Mouse (Mus musculus) heart, embryonic 11.5 days (tissue): ENCODE results near the gene Mlip. TPM values are rescaled to one million over a fixed set of nuclear protein-coding genes. Genes with fewer than 3 reads are reported as not detected.

ENCODE experiments used
- ATAC-seq: fragments of 200-750 bp; cut with Nextera tagmentation; replicated peaks from 2 replicates; pipeline ENCODE4 v1.8.0; 2017; ENCODE audit warnings: moderate library complexity; ENCODE audit not compliant: insufficient number of reproducible peaks, low FRiP score, low TSS enrichment
- H3K27ac ChIP-seq: fragments of 300-500 bp; sonication (generic); 2 replicates; pipeline ENCODE4 v1.5.1; 2014; ENCODE audit warnings: mild to moderate bottlenecking, low read depth, low read length
- H3K27me3 ChIP-seq: fragments of 300-500 bp; sonication (generic); 2 replicates; pipeline ENCODE4 v1.6.1; 2014; ENCODE audit warnings: mild to moderate bottlenecking, low read length, mixed read lengths; ENCODE audit not compliant: control insufficient read depth, insufficient read depth
- H3K36me3 ChIP-seq: fragments of 300-500 bp; sonication (generic); 2 replicates; pipeline ENCODE4 v1.6.1; 2014; ENCODE audit warnings: mild to moderate bottlenecking, low read length, moderate library complexity, mixed read lengths; ENCODE audit not compliant: control insufficient read depth, insufficient read depth
- H3K4me1 ChIP-seq: fragments of 300-500 bp; sonication (generic); 2 replicates; pipeline ENCODE4 v1.6.1; 2014; ENCODE audit warnings: low read length; ENCODE audit not compliant: control insufficient read depth, insufficient read depth
- H3K4me2 ChIP-seq: fragments of 300-500 bp; sonication (generic); 2 replicates; pipeline ENCODE4 v1.6.1; 2014; ENCODE audit warnings: mild to moderate bottlenecking, moderate library complexity
- H3K4me3 ChIP-seq: fragments of 300-500 bp; sonication (generic); 2 replicates; pipeline ENCODE4 v1.5.1; 2014; ENCODE audit warnings: low read depth, low read length
- H3K9ac ChIP-seq: fragments of 300-500 bp; sonication (generic); 2 replicates; pipeline ENCODE4 v1.6.1; 2014; ENCODE audit warnings: mild to moderate bottlenecking, low read depth, low read length, moderate library complexity
- H3K9me3 ChIP-seq: fragments of 300-500 bp; sonication (generic); replicated peaks from 2 replicates; pipeline ENCODE4 v1.6.1; 2016; ENCODE audit warnings: low read length; ENCODE audit not compliant: control insufficient read depth
- WGBS: fragments of 180-500 bp; shearing (Covaris S2); extraction: QIAGEN DNeasy Blood & Tissue Kit; methylation state at CpG from one replicate; pipeline ENCODE4 v1.1.7; 2014; ENCODE audit not compliant: insufficient replicate concordance; 5-methylcytosine and 5-hydroxymethylcytosine counted together
- polyA plus RNA-seq: library from polyadenylated mRNA; unstranded; fragments of >200 nt; fragmentation: Nextera tagmentation; extraction: Ambion mirVana; gene quantifications from 2 replicates; pipeline ENCODE4 v1.2.1, GENCODE M21; 2014

Gene Mlip
- polyA plus RNA-seq, 1 experiment from 2014 or later: 78.5 TPM

GRCm38 (mm10) chr9:77279371-77279770 lies 73.4 kb downstream of the Mlip start:
- no peaks in the 10 kb centered on the region for H3K9me3 ChIP-seq
- H3K36me3 ChIP-seq: no peaks in the 10 kb centered on the region
- H3K4me1 ChIP-seq: peaks cover 20% of the 10 kb centered on the region
- no peak overlapping the region for H3K4me2 ChIP-seq
- WGBS: 64% methylated on average over 5 of the region's 5 CpGs
- H3K27me3 ChIP-seq: no peaks in the 10 kb centered on the region
- H3K4me3 ChIP-seq: no peak overlapping the region
- no peak overlapping the region for H3K9ac ChIP-seq
- no peak for ATAC-seq
- no peak overlapping the region for H3K27ac ChIP-seq

- no peaks in the 10 kb centered on the region for H3K36me3 ChIP-seq
- no peaks in the 10 kb centered on the region for H3K9me3 ChIP-seq
- peaks cover 19% of the 10 kb centered on the region for H3K4me1 ChIP-seq
- H3K9ac ChIP-seq: no peak overlapping the region
- H3K27me3 ChIP-seq: no peaks in the 10 kb centered on the region
- H3K4me3 ChIP-seq: no peak overlapping the region
- WGBS: 58% methylated on average over 3 of the region's 3 CpGs
- no peak overlapping the region for H3K27ac ChIP-seq
- no peak for ATAC-seq
- no peak overlapping the region for H3K4me2 ChIP-seq
These were observed 74.7 kb downstream of the Mlip start for GRCm38 (mm10) chr9:77278055-77278454.

GRCm38 (mm10) chr9:77277270-77277669 lies 75.5 kb downstream of the Mlip start:
- Histone ChIP-seq H3K27me3 (no peaks in the 10 kb centered on the region), H3K4me3 (no peak overlapping the region), H3K4me1 (peaks cover 15% of the 10 kb centered on the region), H3K9me3 (no peaks in the 10 kb centered on the region), H3K9ac (no peak overlapping the region), H3K36me3 (no peaks in the 10 kb centered on the region), H3K27ac (peak overlapping the region; percentile 84), H3K4me2 (no peak overlapping the region)
- 63% methylated on average over 5 of the region's 5 CpGs for WGBS
- ATAC-seq: no peak

GRCm38 (mm10) chr9:77276451-77277154 lies 76.2 kb downstream of the Mlip start:
- Histone ChIP-seq H3K27ac (peak overlapping the region; percentile 84), H3K27me3 (no peaks in the 10 kb centered on the region), H3K4me1 (peaks cover 15% of the 10 kb centered on the region), H3K36me3 (no peaks in the 10 kb centered on the region), H3K9ac (no peak overlapping the region), H3K4me2 (no peak overlapping the region; the same call in 1 of the 2 replicates), H3K4me3 (no peak overlapping the region), H3K9me3 (no peaks in the 10 kb centered on the region)
- ATAC-seq: no peak; the same call in 1 of the 2 replicates
- WGBS: 35% methylated on average over 5 of the region's 5 CpGs

- Histone ChIP-seq H3K4me1 (peaks cover 4% of the 10 kb centered on the region; the same call in 1 of the 2 replicates), H3K27me3 (no peaks in the 10 kb centered on the region), H3K4me2 (no peak overlapping the region), H3K27ac (no peak overlapping the region), H3K36me3 (no peaks in the 10 kb centered on the region), H3K9ac (no peak overlapping the region), H3K9me3 (no peaks in the 10 kb centered on the region), H3K4me3 (no peak overlapping the region)
- no peak for ATAC-seq
- 83% methylated on average over 4 of the region's 4 CpGs for WGBS
These were observed 80.0 kb downstream of the Mlip start for GRCm38 (mm10) chr9:77272727-77273126.

GRCm38 (mm10) chr9:77265268-77266017 lies 87.3 kb downstream of the Mlip start:
- no peak for ATAC-seq
- WGBS: 50% methylated on average over 4 of the region's 4 CpGs
- no peaks in the 10 kb centered on the region for H3K36me3 ChIP-seq
- no peaks in the 10 kb centered on the region for H3K27me3 ChIP-seq
- H3K9me3 ChIP-seq: no peaks in the 10 kb centered on the region
- H3K4me3 ChIP-seq: no peak overlapping the region
- peaks cover 8% of the 10 kb centered on the region for H3K4me1 ChIP-seq
- H3K9ac ChIP-seq: no peak overlapping the region
- no peak overlapping the region for H3K4me2 ChIP-seq
- no peak overlapping the region for H3K27ac ChIP-seq

GRCm38 (mm10) chr9:77259052-77259451 lies 93.7 kb downstream of the Mlip start:
- ATAC-seq: no peak
- no peaks in the 10 kb centered on the region for H3K4me1 ChIP-seq
- no peak overlapping the region for H3K9ac ChIP-seq
- H3K36me3 ChIP-seq: no peaks in the 10 kb centered on the region
- H3K4me2 ChIP-seq: no peak overlapping the region
- no peaks in the 10 kb centered on the region for H3K9me3 ChIP-seq
- WGBS: 24% methylated on average over 4 of the region's 4 CpGs
- H3K27ac ChIP-seq: no peak overlapping the region
- H3K27me3 ChIP-seq: no peaks in the 10 kb centered on the region
- H3K4me3 ChIP-seq: no peak overlapping the region

- no peaks in the 10 kb centered on the region for H3K36me3 ChIP-seq
- H3K9me3 ChIP-seq: no peaks in the 10 kb centered on the region
- 67% methylated on average over 6 of the region's 6 CpGs for WGBS
- ATAC-seq: no peak
- H3K9ac ChIP-seq: no peak overlapping the region
- no peaks in the 10 kb centered on the region for H3K27me3 ChIP-seq
- H3K4me2 ChIP-seq: no peak overlapping the region
- no peaks in the 10 kb centered on the region for H3K4me1 ChIP-seq
- no peak overlapping the region for H3K4me3 ChIP-seq
- H3K27ac ChIP-seq: no peak overlapping the region
These were observed 94.5 kb downstream of the Mlip start for GRCm38 (mm10) chr9:77258265-77258664.
